Mouse (Mus musculus) kidney, embryonic 15.5 days (tissue): ENCODE data around the gene Lst1. TPM values are rescaled to one million over a fixed set of nuclear protein-coding genes. Genes with fewer than 3 reads are reported as not detected.

ENCODE experiments used
- ATAC-seq: fragments of 200-750 bp; cut with Nextera tagmentation; replicated peaks from 2 replicates; pipeline ENCODE4 v1.8.0; 2017; ENCODE audit warnings: moderate TSS enrichment; ENCODE audit not compliant: low FRiP score
- H3K27ac ChIP-seq: fragments of 300-500 bp; sonication (generic); 2 replicates; pipeline ENCODE4 v1.5.1; 2015; ENCODE audit warnings: mild to moderate bottlenecking, inconsistent platforms
- H3K27me3 ChIP-seq: fragments of 300-500 bp; sonication (generic); 2 replicates; pipeline ENCODE4 v1.6.1; 2015; ENCODE audit warnings: inconsistent platforms
- H3K36me3 ChIP-seq: fragments of 300-500 bp; sonication (generic); 2 replicates; pipeline ENCODE4 v1.6.1; 2015; ENCODE audit warnings: inconsistent platforms
- H3K4me1 ChIP-seq: fragments of 300-500 bp; sonication (generic); 2 replicates; pipeline ENCODE4 v1.6.1; 2015; ENCODE audit warnings: inconsistent platforms
- H3K4me2 ChIP-seq: fragments of 300-500 bp; sonication (generic); 2 replicates; pipeline ENCODE4 v1.6.1; 2015; ENCODE audit warnings: moderate library complexity, mild to moderate bottlenecking, inconsistent platforms
- H3K4me3 ChIP-seq: fragments of 300-500 bp; sonication (generic); replicated peaks from 2 replicates; pipeline ENCODE4 v1.5.1; 2015; ENCODE audit warnings: mild to moderate bottlenecking, inconsistent platforms
- H3K9ac ChIP-seq: fragments of 300-500 bp; sonication (generic); 2 replicates; pipeline ENCODE4 v1.6.1; 2015; ENCODE audit warnings: mild to moderate bottlenecking, inconsistent platforms
- H3K9me3 ChIP-seq: fragments of 300-500 bp; sonication (generic); replicated peaks from 2 replicates; pipeline ENCODE4 v1.6.1; 2016; ENCODE audit warnings: inconsistent platforms
- WGBS: fragments of 180-500 bp; shearing (Covaris S2); methylation state at CpG from one replicate; pipeline ENCODE4 v1.1.7; 2015; ENCODE audit warnings: mixed read lengths; 5-methylcytosine and 5-hydroxymethylcytosine counted together
- polyA plus RNA-seq: library from polyadenylated mRNA; unstranded; fragments of >200 nt; fragmentation: Nextera tagmentation; extraction: Ambion mirVana; gene quantifications from 2 replicates; pipeline ENCODE4 v1.2.1, GENCODE M21; 2015

The Lst1 gene
- polyA plus RNA-seq, 1 experiment from 2014 or later = 12.1 TPM

DNA sequence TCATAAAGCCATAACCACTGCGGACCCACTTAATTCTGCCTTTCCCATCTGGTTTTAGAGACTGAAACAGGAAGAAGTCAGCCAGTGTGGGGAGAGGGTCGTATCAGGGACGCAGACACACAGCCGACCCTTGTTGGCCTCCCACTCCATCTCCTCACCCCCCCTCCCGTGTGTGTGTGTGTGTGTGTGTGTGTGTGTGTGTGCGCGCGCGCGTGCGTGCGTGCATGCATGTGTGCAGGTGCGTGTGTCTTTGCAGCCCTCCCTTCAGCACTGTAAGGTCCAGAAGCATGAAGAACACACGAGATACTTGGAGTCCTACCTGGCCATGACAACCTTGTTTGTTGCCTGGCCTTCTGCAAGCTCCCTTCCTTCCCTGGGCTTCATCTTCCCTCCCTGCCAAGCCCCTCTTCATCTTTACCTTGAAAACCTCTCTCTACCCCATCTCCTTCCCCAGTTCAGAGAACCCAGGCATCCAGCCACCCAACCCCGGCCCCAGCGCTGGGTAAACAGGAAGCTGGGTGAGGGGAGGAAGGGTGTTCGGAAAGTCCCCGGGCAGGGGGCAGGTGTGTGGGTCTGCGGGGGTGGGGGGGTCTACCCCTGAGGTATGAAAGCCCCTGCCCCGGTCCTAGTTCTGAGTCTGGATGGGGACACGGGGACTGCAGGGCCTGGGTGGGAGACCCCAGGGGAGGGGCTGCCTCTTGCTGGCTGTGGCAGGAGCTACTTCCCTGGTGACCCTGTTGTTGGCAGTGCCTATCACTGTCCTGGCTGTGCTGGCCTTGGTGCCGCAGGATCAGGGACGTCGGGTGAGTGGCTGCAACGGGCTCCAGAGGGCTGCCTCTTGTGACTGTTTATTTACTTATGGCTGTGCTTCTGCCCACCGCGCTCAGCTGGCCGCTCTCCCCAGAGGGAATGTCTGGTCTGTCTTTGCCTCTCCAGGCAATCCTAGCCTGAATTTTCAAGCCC is 5.9 kb upstream of the Lst1 start, which contains the start of gene Ltb:
Gene Ltb (plus strand): TSS at position 559 of the 963 bp plus-strand sequence.
- H3K4me3 ChIP-seq = peak within 1 kb of the TSS; percentile 49
- 59% methylated on average over 28 of the region's 28 CpGs for WGBS
- H3K4me2 ChIP-seq = peak within 1 kb of the TSS; percentile 83
- ATAC-seq = no peak
- H3K9ac ChIP-seq = no peak within 1 kb of the TSS
- no peak within 1 kb of the TSS for H3K27ac ChIP-seq
- no peaks in the 10 kb centered on the region for H3K36me3 ChIP-seq
- H3K4me1 ChIP-seq = peaks cover 22% of the 10 kb centered on the region
- peaks cover 50% of the 10 kb centered on the region for H3K27me3 ChIP-seq
- H3K9me3 ChIP-seq = no peaks in the 10 kb centered on the region

DNA sequence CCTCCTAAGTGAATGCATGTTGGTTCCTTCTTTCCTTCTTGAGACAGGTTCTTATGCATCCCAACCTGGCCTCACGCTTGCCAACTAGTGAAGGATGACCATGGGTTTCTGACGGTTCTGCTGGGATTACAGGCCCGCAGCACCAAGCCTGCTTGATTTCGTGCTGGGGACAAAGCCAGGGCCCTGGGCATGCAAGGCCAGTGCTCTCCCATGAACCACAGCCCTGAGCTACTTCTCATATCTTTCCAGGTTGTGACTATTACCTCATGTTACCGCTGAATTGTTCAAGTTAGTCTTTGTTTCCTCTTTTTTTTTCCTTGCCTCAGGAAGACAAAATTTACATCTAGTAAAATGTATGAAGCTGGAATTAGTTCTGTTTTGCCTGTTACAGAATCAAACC is 4.7 kb upstream of the Lst1 start:
- Histone ChIP-seq H3K4me3 (no peak overlapping the region), H3K9me3 (no peaks in the 10 kb centered on the region), H3K4me2 (no peak overlapping the region), H3K36me3 (no peaks in the 10 kb centered on the region), H3K27ac (no peak overlapping the region), H3K9ac (no peak overlapping the region), H3K27me3 (peaks cover 42% of the 10 kb centered on the region), H3K4me1 (peaks cover 22% of the 10 kb centered on the region)
- WGBS = 85% methylated on average over 5 of the region's 5 CpGs
- ATAC-seq = no peak

DNA sequence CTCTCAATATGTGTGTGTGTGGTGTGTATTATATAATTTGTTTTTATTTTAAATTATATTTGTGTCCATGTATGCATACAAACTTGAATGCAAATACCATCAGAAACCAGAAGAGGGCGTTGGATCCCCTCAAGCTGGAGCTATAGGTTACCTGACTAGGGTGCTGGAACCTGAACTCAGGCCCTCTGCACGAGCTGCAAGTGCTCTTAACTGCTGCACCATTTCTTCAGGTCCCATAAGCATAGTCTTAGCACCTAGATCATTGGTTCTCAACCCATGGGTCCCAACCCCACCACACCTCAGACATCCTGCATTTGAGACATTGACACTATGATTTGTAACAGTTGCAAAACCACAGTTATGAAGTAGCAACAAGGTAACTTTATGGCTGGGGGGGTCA is 3.5 kb upstream of the Lst1 start:
- no peak overlapping the region for H3K27ac ChIP-seq
- H3K4me3 ChIP-seq = no peak overlapping the region
- ATAC-seq = no peak
- peaks cover 23% of the 10 kb centered on the region for H3K4me1 ChIP-seq
- H3K27me3 ChIP-seq = peaks cover 36% of the 10 kb centered on the region
- 70% methylated on average over 2 of the region's 2 CpGs for WGBS
- H3K9ac ChIP-seq = no peak overlapping the region
- no peaks in the 10 kb centered on the region for H3K36me3 ChIP-seq
- no peak overlapping the region for H3K4me2 ChIP-seq
- H3K9me3 ChIP-seq = no peaks in the 10 kb centered on the region

DNA sequence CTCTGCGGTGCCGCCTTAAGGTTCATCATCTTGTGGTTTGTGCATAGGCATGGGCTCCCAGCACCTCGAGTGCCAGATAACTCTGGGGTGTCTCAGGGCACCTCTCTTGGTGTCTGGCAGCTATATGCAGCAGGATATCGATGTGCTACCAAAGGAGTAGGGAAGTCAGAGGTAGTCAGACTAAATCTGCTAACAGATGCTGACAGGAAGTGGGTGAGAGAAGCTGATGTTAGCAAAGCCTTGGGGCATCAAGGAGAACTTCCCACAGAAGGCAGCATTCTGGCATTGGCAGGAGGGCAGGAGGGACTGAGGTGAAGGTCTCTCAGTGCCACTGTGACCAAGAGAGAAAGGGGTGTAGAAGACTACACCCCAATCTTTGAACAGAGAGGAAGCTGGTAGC is 1.9 kb upstream of the Lst1 start:
- 80% methylated on average over 4 of the region's 4 CpGs for WGBS

DNA sequence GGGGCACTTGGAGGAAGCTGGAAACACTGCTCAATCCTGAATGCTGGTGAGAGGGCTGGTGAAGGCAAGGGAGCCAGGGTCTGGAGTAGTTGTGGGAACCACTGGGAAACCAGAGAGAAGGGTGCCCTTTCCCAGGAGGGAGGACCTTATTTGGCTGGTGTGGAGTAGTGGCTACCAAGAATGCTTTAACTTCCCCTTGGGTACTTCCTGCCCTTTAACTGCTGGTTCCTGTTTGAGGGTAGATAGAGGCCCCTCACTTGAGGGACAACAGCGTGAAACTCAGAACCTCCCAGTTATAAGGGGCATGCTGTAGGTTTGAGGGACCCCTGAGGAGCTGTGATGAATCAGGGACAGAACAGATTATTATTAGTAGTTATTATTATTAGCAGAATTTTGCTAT is 947 bp upstream of the Lst1 start:
- Histone ChIP-seq H3K4me3 (no peak overlapping the region), H3K27ac (no peak overlapping the region), H3K36me3 (no peaks in the 10 kb centered on the region), H3K9ac (no peak overlapping the region), H3K9me3 (no peaks in the 10 kb centered on the region), H3K4me2 (no peak overlapping the region), H3K27me3 (peaks cover 11% of the 10 kb centered on the region), H3K4me1 (peaks cover 13% of the 10 kb centered on the region)
- no peak for ATAC-seq
- 52% methylated on average over 1 of the region's 1 CpGs for WGBS

More for the DNA sequence above, 1.9 kb upstream of the Lst1 start:
- Histone ChIP-seq H3K4me2 (no peak overlapping the region), H3K4me3 (no peak overlapping the region), H3K9me3 (no peaks in the 10 kb centered on the region), H3K9ac (no peak overlapping the region), H3K36me3 (no peaks in the 10 kb centered on the region), H3K4me1 (peaks cover 21% of the 10 kb centered on the region), H3K27me3 (peaks cover 20% of the 10 kb centered on the region), H3K27ac (no peak overlapping the region)
- ATAC-seq = no peak

DNA sequence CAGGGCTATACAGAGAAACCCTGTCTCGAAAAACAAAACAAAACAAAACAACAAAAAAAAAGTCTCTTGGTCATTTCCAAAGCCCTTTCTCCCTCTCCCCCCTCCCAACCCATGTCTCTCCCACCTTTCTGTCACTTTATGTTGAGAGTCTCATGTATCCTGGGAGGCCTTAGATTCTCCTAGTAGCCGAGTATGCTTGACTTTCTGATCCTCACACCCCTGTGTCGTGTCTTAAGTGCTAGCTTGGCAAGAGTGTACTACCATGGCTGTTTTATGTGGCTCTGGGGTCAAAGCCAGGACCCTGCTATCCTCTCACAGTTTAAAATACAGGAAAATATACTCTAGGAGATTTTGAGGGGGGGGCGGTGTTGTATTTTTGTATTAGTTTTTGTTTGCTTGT is 894 bp downstream of the Lst1 start:
- no peak overlapping the region for H3K9ac ChIP-seq
- WGBS = 63% methylated on average over 4 of the region's 4 CpGs
- H3K4me1 ChIP-seq = peaks cover 12% of the 10 kb centered on the region
- no peaks in the 10 kb centered on the region for H3K9me3 ChIP-seq
- H3K4me3 ChIP-seq = no peak overlapping the region
- H3K27me3 ChIP-seq = no peaks in the 10 kb centered on the region
- H3K27ac ChIP-seq = no peak overlapping the region
- no peak for ATAC-seq
- no peak overlapping the region for H3K4me2 ChIP-seq
- H3K36me3 ChIP-seq = no peaks in the 10 kb centered on the region

DNA sequence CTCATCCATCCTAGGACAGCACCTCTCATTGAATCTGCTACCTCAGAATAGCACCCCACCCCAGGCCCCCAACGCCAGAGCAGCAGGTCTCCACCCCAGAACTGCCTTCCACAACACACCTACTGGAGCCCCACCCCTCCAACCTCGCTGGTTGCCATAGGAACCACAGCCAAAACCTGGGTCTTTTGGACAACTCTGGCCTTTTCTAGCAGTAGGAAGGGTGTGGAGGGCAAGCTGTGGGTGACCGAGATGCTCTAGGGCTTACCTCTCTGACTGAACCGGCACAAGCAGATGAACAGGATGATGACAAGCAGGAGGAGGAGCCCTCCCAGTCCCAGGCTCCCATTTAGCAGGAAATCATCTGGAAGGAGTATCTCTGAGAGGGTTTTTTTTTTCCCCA is 1.6 kb downstream of the Lst1 start:
- Histone ChIP-seq H3K36me3 (no peaks in the 10 kb centered on the region), H3K27me3 (no peaks in the 10 kb centered on the region), H3K4me1 (peaks cover 12% of the 10 kb centered on the region), H3K27ac (peak overlapping the region; percentile 87), H3K4me2 (peak overlapping the region; percentile 59), H3K9me3 (no peaks in the 10 kb centered on the region), H3K4me3 (peak overlapping the region; percentile 47), H3K9ac (no peak overlapping the region)
- 0% methylated on average over 4 of the region's 4 CpGs for WGBS
- 0 out of 2 replicates have a peak, but pooled peaks have one; percentile 45 for ATAC-seq

DNA sequence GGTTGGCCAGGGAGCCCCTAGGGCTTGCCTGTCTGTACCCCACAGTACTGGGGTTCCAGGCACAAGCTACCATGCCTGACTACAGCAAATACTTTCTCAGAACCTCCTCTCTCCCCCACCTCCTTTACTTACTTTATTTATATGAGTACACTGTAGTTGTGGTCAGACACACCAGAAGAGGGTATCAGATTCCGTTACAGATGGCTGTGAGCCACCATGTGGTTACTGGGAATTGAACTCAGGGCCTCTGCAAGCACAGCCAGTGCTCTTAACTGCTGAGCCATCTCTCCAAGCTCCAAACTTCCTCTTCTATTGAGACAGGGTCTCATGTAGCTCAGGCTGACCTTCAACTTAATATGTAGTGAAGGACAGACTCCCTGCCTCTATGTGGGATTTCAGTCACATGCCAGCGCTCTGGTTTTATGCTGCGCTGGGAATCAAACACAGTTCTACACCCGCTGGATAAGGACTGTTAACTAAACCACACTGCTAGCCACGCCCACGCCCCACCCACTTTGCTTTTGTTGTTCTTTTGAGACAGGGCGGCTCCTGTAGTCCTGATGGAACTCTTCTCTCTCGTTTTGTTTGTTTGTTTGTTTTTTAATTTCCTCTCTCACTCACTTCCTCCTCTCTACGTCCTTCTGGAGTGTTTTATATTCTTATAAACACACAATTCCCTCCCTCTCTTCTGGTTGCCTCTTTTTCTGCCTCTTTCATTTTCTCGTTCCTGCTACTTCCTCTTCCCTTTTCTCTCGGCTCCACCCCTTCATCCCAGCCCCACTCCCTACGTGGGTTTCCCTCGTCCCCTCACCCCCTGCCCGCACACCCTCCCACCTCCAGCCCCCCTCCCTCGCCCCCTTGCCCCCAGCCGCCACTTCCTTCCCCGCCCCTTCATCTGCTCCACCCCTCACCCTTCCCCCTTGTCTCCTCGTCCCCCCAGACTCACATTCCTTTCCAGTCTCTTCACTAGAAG is 2.3 kb downstream of the Lst1 start:
- H3K27ac ChIP-seq = peak overlapping the region; percentile 87
- peak overlapping the region; percentile 38; the same call in 1 of the 2 replicates for H3K9ac ChIP-seq
- no peaks in the 10 kb centered on the region for H3K36me3 ChIP-seq
- 3% methylated on average over 18 of the region's 18 CpGs for WGBS
- H3K9me3 ChIP-seq = no peaks in the 10 kb centered on the region
- H3K4me3 ChIP-seq = peak overlapping the region; percentile 47
- peak overlapping the region; percentile 59 for H3K4me2 ChIP-seq
- H3K4me1 ChIP-seq = peaks cover 12% of the 10 kb centered on the region
- no peaks in the 10 kb centered on the region for H3K27me3 ChIP-seq
- ATAC-seq = peak; percentile 65; the same call in 1 of the 2 replicates

DNA sequence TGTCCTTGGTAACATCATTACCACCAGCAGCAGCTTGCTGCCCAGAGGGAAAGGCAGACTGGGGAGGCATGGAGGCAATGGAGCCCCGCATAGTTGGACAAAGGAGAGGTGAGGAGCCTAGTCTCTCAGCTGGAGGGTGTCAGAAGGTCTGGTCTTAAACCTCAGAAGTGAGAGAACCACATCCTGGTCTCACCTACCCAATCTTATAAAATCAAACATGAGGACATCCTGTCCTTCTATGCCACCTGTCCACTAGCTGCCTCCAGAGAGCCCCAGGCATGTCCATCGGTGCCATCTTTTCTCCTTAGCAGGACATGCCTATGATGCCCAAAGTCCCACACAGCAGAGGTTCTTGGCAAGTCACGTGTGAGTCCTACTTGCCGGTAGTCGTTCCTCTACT is 8.1 kb downstream of the Lst1 start:
- Histone ChIP-seq H3K4me3 (no peak overlapping the region), H3K9ac (no peak overlapping the region), H3K4me1 (no peaks in the 10 kb centered on the region), H3K4me2 (no peak overlapping the region), H3K27ac (no peak overlapping the region), H3K27me3 (no peaks in the 10 kb centered on the region), H3K9me3 (no peaks in the 10 kb centered on the region), H3K36me3 (no peaks in the 10 kb centered on the region)
- ATAC-seq = no peak
- 85% methylated on average over 5 of the region's 5 CpGs for WGBS

DNA sequence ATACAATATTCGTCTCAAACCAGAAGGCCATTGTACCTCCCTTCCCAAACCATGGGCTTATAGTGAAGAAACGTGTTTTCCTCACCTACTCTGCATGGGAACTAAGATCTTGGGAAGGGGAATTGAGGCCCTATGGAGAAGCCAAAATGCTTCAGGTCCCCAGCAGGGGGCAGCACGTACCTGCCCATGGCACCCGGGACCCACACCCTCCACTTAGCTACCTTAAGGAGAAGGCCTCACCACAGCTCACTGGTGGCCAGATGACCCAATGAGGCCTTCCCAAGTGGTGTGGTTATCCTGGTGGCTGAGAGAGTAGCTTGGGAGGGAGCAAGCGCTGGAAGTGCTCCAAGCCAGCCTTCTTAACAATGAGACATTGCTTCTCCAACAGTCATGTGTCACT is 9.7 kb downstream of the Lst1 start:
- no peak overlapping the region for H3K4me2 ChIP-seq
- H3K27ac ChIP-seq = no peak overlapping the region
- no peaks in the 10 kb centered on the region for H3K27me3 ChIP-seq
- no peaks in the 10 kb centered on the region for H3K9me3 ChIP-seq
- H3K9ac ChIP-seq = no peak overlapping the region
- H3K36me3 ChIP-seq = no peaks in the 10 kb centered on the region
- WGBS = 21% methylated on average over 5 of the region's 5 CpGs
- H3K4me1 ChIP-seq = no peaks in the 10 kb centered on the region
- no peak overlapping the region for H3K4me3 ChIP-seq
- peak; percentile 79 for ATAC-seq

DNA sequence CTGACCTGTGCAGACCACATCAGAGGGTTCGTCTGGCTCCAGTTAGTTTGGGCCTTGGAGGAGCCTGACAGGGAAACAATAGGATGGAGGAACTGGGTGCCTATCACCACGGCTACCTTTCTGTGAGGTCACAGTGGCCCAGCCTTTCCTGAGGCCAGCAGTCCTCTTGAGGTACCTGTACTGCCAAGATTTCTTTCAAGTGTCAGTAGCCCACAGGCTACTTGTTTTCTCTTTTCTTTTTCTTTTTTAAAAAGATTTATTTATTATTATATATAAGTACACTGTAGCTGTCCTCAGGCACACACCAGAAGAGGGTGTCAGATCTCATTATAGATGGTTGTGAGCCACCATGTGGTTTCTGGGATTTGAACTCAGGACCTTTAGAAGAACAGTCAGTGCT is 12.3 kb downstream of the Lst1 start, which contains the start of gene Aif1:
Gene Aif1 (minus strand): TSS at position 101 of the 400 bp plus-strand sequence.
- Histone ChIP-seq H3K27me3 (no peaks in the 10 kb centered on the region), H3K4me2 (no peak within 1 kb of the TSS), H3K36me3 (no peaks in the 10 kb centered on the region), H3K4me1 (no peaks in the 10 kb centered on the region), H3K4me3 (no peak within 1 kb of the TSS), H3K9ac (no peak within 1 kb of the TSS), H3K27ac (no peak within 1 kb of the TSS), H3K9me3 (no peaks in the 10 kb centered on the region)
- WGBS = 57% methylated on average over 2 of the region's 2 CpGs
- ATAC-seq = no peak

DNA sequence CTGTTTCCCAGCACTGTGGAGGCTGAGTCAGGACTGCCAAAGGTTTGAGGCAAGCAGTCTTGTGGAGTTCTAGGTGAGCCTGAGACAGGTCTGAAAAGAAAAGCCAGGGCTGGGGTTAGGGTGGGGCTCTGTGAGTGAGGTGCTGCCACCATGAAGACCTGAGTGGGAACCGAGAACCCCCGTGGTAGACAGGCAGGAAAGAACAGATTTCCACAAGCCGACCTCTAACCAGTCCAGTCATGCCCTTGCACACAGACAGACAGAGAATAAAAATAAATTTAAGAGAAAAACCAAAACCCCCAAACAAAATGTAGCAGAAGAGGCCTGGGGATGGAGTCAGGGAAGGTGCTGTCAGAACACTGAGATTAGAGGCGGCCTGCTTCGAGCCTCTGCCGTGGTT is 12.9 kb downstream of the Lst1 start:
- WGBS = 64% methylated on average over 6 of the region's 6 CpGs
- no peak for ATAC-seq
- H3K4me1 ChIP-seq = no peaks in the 10 kb centered on the region

More for the DNA sequence above, 12.9 kb downstream of the Lst1 start:
- no peaks in the 10 kb centered on the region for H3K36me3 ChIP-seq
- no peak overlapping the region for H3K4me3 ChIP-seq
- H3K4me2 ChIP-seq = no peak overlapping the region
- H3K27me3 ChIP-seq = no peaks in the 10 kb centered on the region
- H3K9me3 ChIP-seq = no peaks in the 10 kb centered on the region
- H3K9ac ChIP-seq = no peak overlapping the region
- H3K27ac ChIP-seq = no peak overlapping the region
